Mouse (Mus musculus) heart, adult 2 months (tissue): Measurements from ENCODE around the gene Tspan4. TPM values are rescaled to one million over a fixed set of nuclear protein-coding genes. Genes with fewer than 3 reads are reported as not detected.

Experiments used
- DNase-seq, 2 experiments: peaks; one replicate each; pipeline ENCODE4 v3.0.0; 2021
- H3K27ac ChIP-seq: fragments of 200-600 bp; 2 replicates; pipeline ENCODE4 v1.8.1; 2022
- H3K27me3 ChIP-seq: fragments of 200-500 bp; 2 replicates; pipeline ENCODE4 v1.6.1; 2012; ENCODE audit warnings: mild to moderate bottlenecking, low read length, inconsistent platforms, mixed read lengths; ENCODE audit not compliant: control insufficient read depth, insufficient read depth
- H3K36me3 ChIP-seq: fragments of 200-500 bp; 2 replicates; pipeline ENCODE4 v1.6.1; 2012; ENCODE audit warnings: low read length, inconsistent platforms; ENCODE audit not compliant: control insufficient read depth, insufficient read depth
- H3K4me1 ChIP-seq: fragments of 200-500 bp; 2 replicates; pipeline ENCODE4 v1.6.1; 2011; ENCODE audit warnings: low read length; ENCODE audit not compliant: control insufficient read depth, insufficient read depth
- H3K4me3 ChIP-seq: fragments of 200-600 bp; 2 replicates; pipeline ENCODE4 v1.8.1; 2022
- H3K79me2 ChIP-seq: fragments of 200-500 bp; replicated peaks from 2 replicates; pipeline ENCODE4 v1.6.1; 2012; ENCODE audit warnings: mild to moderate bottlenecking, inconsistent platforms, low read length, moderate library complexity, mixed read lengths; ENCODE audit not compliant: control insufficient read depth, insufficient read depth
- H3K9ac ChIP-seq: fragments of 200-500 bp; 2 replicates; pipeline ENCODE4 v1.6.1; 2012; ENCODE audit warnings: low read depth, mild to moderate bottlenecking, control low read depth, inconsistent platforms, low read length, mixed read lengths
- CTCF ChIP-seq: fragments of 200-600 bp; IDR thresholded peaks from 2 replicates; pipeline ENCODE4 v1.8.1; 2022; ENCODE audit warnings: antibody characterized with exemption, mild to moderate bottlenecking, moderate library complexity
- EP300 ChIP-seq: fragments of 200-500 bp; IDR thresholded peaks from 2 replicates; pipeline ENCODE4 v1.6.1; 2011; ENCODE audit warnings: low read depth, low read length, control low read depth; ENCODE audit not compliant: insufficient read depth
- POLR2A ChIP-seq: fragments of 200-500 bp; IDR thresholded peaks from 2 replicates; pipeline ENCODE4 v1.6.1; 2011; ENCODE audit warnings: mild to moderate bottlenecking, low read depth, low read length, control low read depth; ENCODE audit not compliant: insufficient read depth
- WGBS: fragments of 180-500 bp; shearing (Covaris S2); methylation state at CpG from one replicate; pipeline ENCODE4 v1.1.7; 2018; 5-methylcytosine and 5-hydroxymethylcytosine counted together
- intact Hi-C: fragments of 180-260 bp; cut with DNase I; formaldehyde crosslinking; loops from one replicate; pipeline ENCODE4 v1.15.1; 2025
- polyA plus RNA-seq: library from polyadenylated mRNA; depleted of rRNA; stranded (reverse); fragments of >200 nt; gene quantifications from 2 replicates; pipeline ENCODE4 v1.2.3, GENCODE M21; 2012
- total RNA-seq, 2 experiments: library from RNA; stranded (reverse); gene quantifications; 2 replicates each; pipeline ENCODE4 v1.2.3; 2021

Tspan4 gene
- total and polyA plus RNA-seq, 3 experiments, result 17.1 to 77.5 (median 40.0) TPM

GRCm38 (mm10) chr7:141502556-141502905 lies 27.5 kb downstream of the Tspan4 start:
- no peak overlapping the region for H3K4me3 ChIP-seq
- no peaks in the 10 kb centered on the region for H3K27me3 ChIP-seq
- no peak overlapping the region for H3K27ac ChIP-seq
- no peak for DNase-seq
- no peaks in the 10 kb centered on the region for H3K36me3 ChIP-seq
- peaks cover 1% of the 10 kb centered on the region; the same call in 1 of the 2 replicates for H3K4me1 ChIP-seq
- H3K79me2 ChIP-seq, result no peaks in the 10 kb centered on the region
- no peak overlapping the region for H3K9ac ChIP-seq
- intact Hi-C loops, result no loop called here
- TF ChIP-seq POLR2A (no peak), EP300 (no peak), CTCF (no peak)
- 97% methylated on average over 5 of the region's 5 CpGs for WGBS

- Histone ChIP-seq H3K27me3 (no peaks in the 10 kb centered on the region), H3K4me3 (no peak overlapping the region), H3K36me3 (no peaks in the 10 kb centered on the region), H3K4me1 (no peaks in the 10 kb centered on the region; the same call in 1 of the 2 replicates), H3K27ac (no peak overlapping the region), H3K9ac (no peak overlapping the region), H3K79me2 (no peaks in the 10 kb centered on the region)
- 98% methylated on average over 2 of the region's 2 CpGs for WGBS
- DNase-seq, result no peak
- intact Hi-C loops, result no loop called here
- TF ChIP-seq CTCF (no peak), EP300 (no peak), POLR2A (no peak)
Measured at GRCm38 (mm10) chr7:141506278-141506677, 31.2 kb downstream of the Tspan4 start.

GRCm38 (mm10) chr7:141508160-141508559 lies 33.1 kb downstream of the Tspan4 start:
- no peak for DNase-seq
- no peaks in the 10 kb centered on the region for H3K36me3 ChIP-seq
- H3K79me2 ChIP-seq, result no peaks in the 10 kb centered on the region
- H3K4me3 ChIP-seq, result no peak overlapping the region
- no peak overlapping the region for H3K9ac ChIP-seq
- no peak overlapping the region for H3K27ac ChIP-seq
- intact Hi-C loops, result no loop called here
- H3K4me1 ChIP-seq, result no peaks in the 10 kb centered on the region; the same call in 1 of the 2 replicates
- TF ChIP-seq CTCF, result no peak
- no peak for TF ChIP-seq POLR2A
- TF ChIP-seq EP300, result no peak
- H3K27me3 ChIP-seq, result no peaks in the 10 kb centered on the region

GRCm38 (mm10) chr7:141510196-141510595 lies 35.2 kb downstream of the Tspan4 start:
- H3K9ac ChIP-seq, result no peak overlapping the region
- no peaks in the 10 kb centered on the region for H3K27me3 ChIP-seq
- H3K4me1 ChIP-seq, result no peaks in the 10 kb centered on the region; the same call in 1 of the 2 replicates
- peak overlapping the region; percentile 13; the same call in 1 of the 2 replicates for H3K27ac ChIP-seq
- no peaks in the 10 kb centered on the region for H3K36me3 ChIP-seq
- DNase-seq, result no peak
- TF ChIP-seq EP300 (no peak), CTCF (no peak), POLR2A (no peak)
- intact Hi-C loops, result no loop called here
- WGBS, result 83% methylated on average over 5 of the region's 5 CpGs
- no peaks in the 10 kb centered on the region for H3K79me2 ChIP-seq
- H3K4me3 ChIP-seq, result no peak overlapping the region

- DNase-seq, result no peak
- intact Hi-C loops, result no loop called here
- peak overlapping the region; percentile 13; the same call in 1 of the 2 replicates for H3K27ac ChIP-seq
- H3K4me3 ChIP-seq, result no peak overlapping the region
- no peaks in the 10 kb centered on the region; the same call in 1 of the 2 replicates for H3K4me1 ChIP-seq
- H3K36me3 ChIP-seq, result no peaks in the 10 kb centered on the region
- H3K79me2 ChIP-seq, result no peaks in the 10 kb centered on the region
- H3K9ac ChIP-seq, result no peak overlapping the region
- TF ChIP-seq CTCF, result no peak
- TF ChIP-seq POLR2A, result no peak
- TF ChIP-seq EP300, result no peak
- H3K27me3 ChIP-seq, result no peaks in the 10 kb centered on the region
- 69% methylated on average over 8 of the region's 8 CpGs for WGBS
Measured at GRCm38 (mm10) chr7:141510681-141511191, 35.7 kb downstream of the Tspan4 start.

- Histone ChIP-seq H3K27ac (no peak overlapping the region; the same call in 1 of the 2 replicates), H3K27me3 (no peaks in the 10 kb centered on the region), H3K4me3 (no peak overlapping the region), H3K4me1 (peaks cover 3% of the 10 kb centered on the region; the same call in 1 of the 2 replicates), H3K9ac (no peak overlapping the region), H3K36me3 (no peaks in the 10 kb centered on the region), H3K79me2 (no peaks in the 10 kb centered on the region)
- intact Hi-C loops, result no loop called here
- peak; percentile 25 to 44 for DNase-seq
- 71% methylated on average over 4 of the region's 4 CpGs for WGBS
- TF ChIP-seq POLR2A, result no peak
- no peak for TF ChIP-seq EP300
Measured at GRCm38 (mm10) chr7:141517638-141518037, 42.6 kb downstream of the Tspan4 start.
